Mouse (Mus musculus) heart, adult 2 months (tissue): ENCODE measurements at regions not wholly inside any gene's neighbourhood (a gene's known extent, or its start where the extent isn't known, plus 50 kb on each side); places are given as distances from the start of the nearest gene placed in this dataset.

ENCODE experiments used
- DNase-seq, 2 experiments: peaks; one replicate each; pipeline ENCODE4 v3.0.0; 2021
- H3K27ac ChIP-seq: fragments of 200-600 bp; 2 replicates; pipeline ENCODE4 v1.8.1; 2022
- H3K27me3 ChIP-seq: fragments of 200-500 bp; 2 replicates; pipeline ENCODE4 v1.6.1; 2012; ENCODE audit warnings: mild to moderate bottlenecking, low read length, inconsistent platforms, mixed read lengths; ENCODE audit not compliant: control insufficient read depth, insufficient read depth
- H3K36me3 ChIP-seq: fragments of 200-500 bp; 2 replicates; pipeline ENCODE4 v1.6.1; 2012; ENCODE audit warnings: low read length, inconsistent platforms; ENCODE audit not compliant: control insufficient read depth, insufficient read depth
- H3K4me1 ChIP-seq: fragments of 200-500 bp; 2 replicates; pipeline ENCODE4 v1.6.1; 2011; ENCODE audit warnings: low read length; ENCODE audit not compliant: control insufficient read depth, insufficient read depth
- H3K4me3 ChIP-seq: fragments of 200-600 bp; 2 replicates; pipeline ENCODE4 v1.8.1; 2022
- H3K79me2 ChIP-seq: fragments of 200-500 bp; replicated peaks from 2 replicates; pipeline ENCODE4 v1.6.1; 2012; ENCODE audit warnings: mild to moderate bottlenecking, inconsistent platforms, low read length, moderate library complexity, mixed read lengths; ENCODE audit not compliant: control insufficient read depth, insufficient read depth
- H3K9ac ChIP-seq: fragments of 200-500 bp; 2 replicates; pipeline ENCODE4 v1.6.1; 2012; ENCODE audit warnings: low read depth, mild to moderate bottlenecking, control low read depth, inconsistent platforms, low read length, mixed read lengths
- CTCF ChIP-seq: fragments of 200-600 bp; IDR thresholded peaks from 2 replicates; pipeline ENCODE4 v1.8.1; 2022; ENCODE audit warnings: antibody characterized with exemption, mild to moderate bottlenecking, moderate library complexity
- EP300 ChIP-seq: fragments of 200-500 bp; IDR thresholded peaks from 2 replicates; pipeline ENCODE4 v1.6.1; 2011; ENCODE audit warnings: low read depth, low read length, control low read depth; ENCODE audit not compliant: insufficient read depth
- POLR2A ChIP-seq: fragments of 200-500 bp; IDR thresholded peaks from 2 replicates; pipeline ENCODE4 v1.6.1; 2011; ENCODE audit warnings: mild to moderate bottlenecking, low read depth, low read length, control low read depth; ENCODE audit not compliant: insufficient read depth
- WGBS: fragments of 180-500 bp; shearing (Covaris S2); methylation state at CpG from one replicate; pipeline ENCODE4 v1.1.7; 2018; 5-methylcytosine and 5-hydroxymethylcytosine counted together
- intact Hi-C: fragments of 180-260 bp; cut with DNase I; formaldehyde crosslinking; loops from one replicate; pipeline ENCODE4 v1.15.1; 2025

- H3K9ac ChIP-seq: no peak overlapping the region
- intact Hi-C loops: no loop called here
- H3K27me3 ChIP-seq: no peaks in the 10 kb centered on the region
- no peaks in the 10 kb centered on the region for H3K4me1 ChIP-seq
- H3K4me3 ChIP-seq: no peak overlapping the region
- TF ChIP-seq CTCF (no peak), POLR2A (no peak)
- H3K36me3 ChIP-seq: no peaks in the 10 kb centered on the region
- 86% methylated on average over 4 of the region's 4 CpGs for WGBS
- no peak for DNase-seq
- H3K79me2 ChIP-seq: no peaks in the 10 kb centered on the region
- H3K27ac ChIP-seq: no peak overlapping the region
These were observed 60.5 kb downstream of the Rplp1 start for GRCm38 (mm10) chr9:61853841-61854240.

GRCm38 (mm10) chr9:61851331-61851730, 63.0 kb downstream of the Rplp1 start:
- Histone ChIP-seq H3K27me3 (no peaks in the 10 kb centered on the region), H3K4me3 (no peak overlapping the region), H3K9ac (no peak overlapping the region), H3K79me2 (no peaks in the 10 kb centered on the region), H3K27ac (no peak overlapping the region), H3K36me3 (no peaks in the 10 kb centered on the region), H3K4me1 (no peaks in the 10 kb centered on the region)
- no peak for DNase-seq
- no peak for TF ChIP-seq POLR2A
- TF ChIP-seq CTCF: no peak
- no peak for TF ChIP-seq EP300
- WGBS: 89% methylated on average over 3 of the region's 3 CpGs
- intact Hi-C loops: no loop called here

- TF ChIP-seq EP300 (no peak), CTCF (no peak), POLR2A (no peak)
- H3K27me3 ChIP-seq: no peaks in the 10 kb centered on the region
- H3K79me2 ChIP-seq: no peaks in the 10 kb centered on the region
- H3K27ac ChIP-seq: peak overlapping the region; percentile 61
- intact Hi-C loops: loop anchor here (5.0 kb wide), 1 partner anchor 44 kb away; no protein-coding TSS in a partner anchor
- no peaks in the 10 kb centered on the region for H3K4me1 ChIP-seq
- no peak overlapping the region for H3K9ac ChIP-seq
- no peak overlapping the region for H3K4me3 ChIP-seq
- no peaks in the 10 kb centered on the region for H3K36me3 ChIP-seq
- peak in 1 of 2 experiments; percentile 46 for DNase-seq
- WGBS: 55% methylated on average over 2 of the region's 2 CpGs
These were observed 65.9 kb downstream of the Rplp1 start for GRCm38 (mm10) chr9:61848401-61848800.

- Histone ChIP-seq H3K27ac (no peak overlapping the region), H3K27me3 (no peaks in the 10 kb centered on the region), H3K4me3 (no peak overlapping the region), H3K79me2 (no peaks in the 10 kb centered on the region), H3K36me3 (no peaks in the 10 kb centered on the region), H3K4me1 (no peaks in the 10 kb centered on the region), H3K9ac (no peak overlapping the region)
- no peak for DNase-seq
- intact Hi-C loops: loop anchor here (5.0 kb wide), 1 partner anchor 45 kb away; no protein-coding TSS in a partner anchor
- TF ChIP-seq CTCF: no peak
- no peak for TF ChIP-seq EP300
- TF ChIP-seq POLR2A: no peak
These were observed 66.8 kb downstream of the Rplp1 start for GRCm38 (mm10) chr9:61847496-61847895.

- DNase-seq: no peak
- intact Hi-C loops: loop anchor here (5.0 kb wide), 1 partner anchor 48 kb away; no protein-coding TSS in a partner anchor
- no peaks in the 10 kb centered on the region for H3K36me3 ChIP-seq
- H3K27me3 ChIP-seq: no peaks in the 10 kb centered on the region
- H3K4me3 ChIP-seq: no peak overlapping the region
- TF ChIP-seq EP300: no peak
- TF ChIP-seq CTCF: no peak
- no peak for TF ChIP-seq POLR2A
- no peaks in the 10 kb centered on the region for H3K4me1 ChIP-seq
- WGBS: 84% methylated on average over 5 of the region's 5 CpGs
- no peak overlapping the region for H3K9ac ChIP-seq
- no peaks in the 10 kb centered on the region for H3K79me2 ChIP-seq
- H3K27ac ChIP-seq: no peak overlapping the region
These were observed 69.7 kb downstream of the Rplp1 start for GRCm38 (mm10) chr9:61844645-61845044.

GRCm38 (mm10) chr9:61844141-61844540, 70.2 kb downstream of the Rplp1 start:
- TF ChIP-seq POLR2A (no peak), EP300 (no peak), CTCF (no peak)
- intact Hi-C loops: no loop called here
- Histone ChIP-seq H3K4me3 (no peak overlapping the region), H3K9ac (no peak overlapping the region), H3K4me1 (no peaks in the 10 kb centered on the region), H3K36me3 (no peaks in the 10 kb centered on the region), H3K27ac (no peak overlapping the region), H3K27me3 (no peaks in the 10 kb centered on the region), H3K79me2 (no peaks in the 10 kb centered on the region)
- no peak for DNase-seq
- WGBS: 80% methylated on average over 8 of the region's 8 CpGs
